Mouse (Mus musculus) heart, embryonic 14.5 days (tissue): Measurements from ENCODE around the gene Exoc5. TPM values are rescaled to one million over a fixed set of nuclear protein-coding genes. Genes with fewer than 3 reads are reported as not detected.

Source experiments
- ATAC-seq: fragments of 200-750 bp; cut with Nextera tagmentation; 2 replicates; pipeline ENCODE4 v1.8.0; 2017; ENCODE audit warnings: low read depth, moderate TSS enrichment; ENCODE audit not compliant: insufficient number of reproducible peaks, insufficient read depth, low FRiP score
- H3K27ac ChIP-seq, 2 experiments: fragments of 200-500 bp in 1 of 2; fragments of 300-500 bp in 1 of 2; sonication (generic) in 1 of 2; replicated peaks in 1 of 2; 2 replicates each; pipeline ENCODE4 v1.5.1; 2012 to 2014; ENCODE audit warnings: low read depth in 2 of 2, low read length in 2 of 2, control low read depth in 1 of 2, mild to moderate bottlenecking in 1 of 2, mixed read lengths in 1 of 2; ENCODE audit not compliant: control insufficient read depth in 1 of 2, insufficient read depth in 1 of 2
- H3K27me3 ChIP-seq: fragments of 300-500 bp; sonication (generic); 2 replicates; pipeline ENCODE4 v1.6.1; 2014; ENCODE audit warnings: mild to moderate bottlenecking, low read length, control low read depth; ENCODE audit not compliant: control insufficient read depth, insufficient read depth
- H3K36me3 ChIP-seq: fragments of 300-500 bp; sonication (generic); 2 replicates; pipeline ENCODE4 v1.6.1; 2014; ENCODE audit warnings: mild to moderate bottlenecking, control low read depth, low read length, mixed read lengths; ENCODE audit not compliant: control insufficient read depth, insufficient read depth
- H3K4me1 ChIP-seq, 2 experiments: fragments of 200-500 bp in 1 of 2; fragments of 300-500 bp in 1 of 2; sonication (generic) in 1 of 2; 2 replicates each; pipeline ENCODE4 v1.6.1; 2012 to 2014; ENCODE audit warnings: low read length in 2 of 2, control low read depth in 1 of 2, mixed read lengths in 1 of 2; ENCODE audit not compliant: control insufficient read depth in 2 of 2, insufficient read depth in 2 of 2
- H3K4me2 ChIP-seq: fragments of 300-500 bp; sonication (generic); 2 replicates; pipeline ENCODE4 v1.6.1; 2014; ENCODE audit warnings: mild to moderate bottlenecking, low read length
- H3K4me3 ChIP-seq, 2 experiments: fragments of 200-500 bp in 1 of 2; fragments of 300-500 bp in 1 of 2; sonication (generic) in 1 of 2; 2 replicates each; pipeline ENCODE4 v1.5.1; 2012 to 2014; ENCODE audit warnings: low read length in 2 of 2, mild to moderate bottlenecking in 2 of 2, control low read depth in 1 of 2, low read depth in 1 of 2, moderate library complexity in 1 of 2; ENCODE audit not compliant: control insufficient read depth in 1 of 2, insufficient read depth in 1 of 2
- H3K9ac ChIP-seq: fragments of 300-500 bp; sonication (generic); 2 replicates; pipeline ENCODE4 v1.6.1; 2014; ENCODE audit warnings: mild to moderate bottlenecking, low read length
- H3K9me3 ChIP-seq: fragments of 300-500 bp; sonication (generic); 2 replicates; pipeline ENCODE4 v1.6.1; 2016; ENCODE audit warnings: low read length, control low read depth; ENCODE audit not compliant: control insufficient read depth
- WGBS: fragments of 180-500 bp; shearing (Covaris S2); extraction: QIAGEN DNeasy Blood & Tissue Kit; methylation state at CpG from one replicate; pipeline ENCODE4 v1.1.7; 2014; 5-methylcytosine and 5-hydroxymethylcytosine counted together
- polyA plus RNA-seq: library from polyadenylated mRNA; unstranded; fragments of >200 nt; fragmentation: Nextera tagmentation; extraction: Ambion mirVana; gene quantifications from 2 replicates; pipeline ENCODE4 v1.2.1, GENCODE M21; 2014

Exoc5 gene
- polyA plus RNA-seq, 1 experiment from 2014 or later = 42.1 TPM

DNA sequence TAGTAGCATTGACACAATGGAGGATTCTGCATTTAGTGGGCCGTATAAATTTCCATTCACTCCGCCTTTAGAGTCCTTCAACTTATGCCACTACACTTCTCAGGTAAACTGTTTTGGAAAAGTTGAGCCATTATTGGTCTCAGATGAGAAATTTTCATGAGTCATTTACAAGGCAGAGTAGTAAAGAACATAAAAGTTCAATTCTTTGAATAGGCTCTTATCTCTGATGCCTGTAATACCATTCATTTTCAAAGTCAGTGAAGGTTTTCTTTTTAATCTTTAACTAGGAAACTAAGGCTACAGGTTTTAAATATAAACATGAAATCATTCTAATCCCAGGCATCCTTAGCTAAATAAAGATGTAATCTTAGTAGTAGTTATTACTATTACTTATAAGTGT is 12.4 kb upstream of the Exoc5 start:
- no peaks in the 10 kb centered on the region for H3K27me3 ChIP-seq
- no peak overlapping the region for H3K27ac ChIP-seq
- WGBS = 99% methylated on average over 2 of the region's 2 CpGs
- H3K4me1 ChIP-seq = no peaks in the 10 kb centered on the region
- no peak overlapping the region for H3K4me2 ChIP-seq
- no peak overlapping the region for H3K4me3 ChIP-seq
- no peaks in the 10 kb centered on the region for H3K9me3 ChIP-seq
- no peak for ATAC-seq
- no peak overlapping the region for H3K9ac ChIP-seq
- peaks cover 39% of the 10 kb centered on the region for H3K36me3 ChIP-seq

DNA sequence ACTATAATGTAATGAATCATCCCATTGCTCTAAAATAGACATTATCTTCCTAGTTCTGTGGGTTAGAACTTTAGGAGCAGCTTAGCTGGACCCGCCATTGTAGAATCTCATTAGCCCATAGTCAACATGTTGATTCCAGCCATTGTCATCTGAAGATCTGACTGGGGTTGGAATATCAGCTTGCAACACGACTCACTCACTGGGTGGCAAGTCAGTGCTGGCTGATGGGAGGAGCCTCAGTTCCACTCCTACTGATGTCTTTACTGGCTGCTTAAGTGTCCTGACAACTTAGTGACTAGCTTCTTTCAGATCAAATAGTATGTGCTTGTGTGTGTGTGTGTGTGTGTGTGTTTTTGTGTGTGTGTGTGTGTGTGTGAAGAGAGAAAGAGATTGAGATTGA is 7.9 kb upstream of the Exoc5 start:
- no peak overlapping the region for H3K9ac ChIP-seq
- ATAC-seq = no peak
- no peaks in the 10 kb centered on the region for H3K27me3 ChIP-seq
- no peak overlapping the region for H3K4me2 ChIP-seq
- H3K4me1 ChIP-seq = no peaks in the 10 kb centered on the region
- WGBS = 62% methylated on average over 2 of the region's 2 CpGs
- no peak overlapping the region for H3K27ac ChIP-seq
- H3K4me3 ChIP-seq = no peak overlapping the region
- H3K36me3 ChIP-seq = peaks cover 24% of the 10 kb centered on the region
- no peaks in the 10 kb centered on the region for H3K9me3 ChIP-seq

DNA sequence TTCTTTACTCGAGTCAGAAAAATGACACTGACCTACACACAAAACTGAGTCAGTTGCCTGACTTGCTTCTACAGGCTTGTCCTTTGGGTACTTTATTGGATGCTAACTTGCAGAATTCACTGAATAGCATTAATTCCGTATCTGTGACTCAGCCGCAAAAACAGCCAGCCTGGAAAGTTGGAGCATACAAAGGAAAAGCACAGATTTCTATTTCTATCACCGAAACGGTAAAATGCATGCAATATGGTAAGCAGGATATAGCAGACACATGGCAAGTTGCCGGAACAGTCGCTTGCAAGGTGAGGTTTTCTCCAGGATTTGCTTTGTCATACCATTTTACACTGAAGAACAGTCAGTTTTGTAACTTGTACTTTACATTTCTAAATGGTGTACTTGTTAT is 7.4 kb upstream of the Exoc5 start:
- H3K4me1 ChIP-seq = no peaks in the 10 kb centered on the region
- no peaks in the 10 kb centered on the region for H3K9me3 ChIP-seq
- WGBS = 94% methylated on average over 7 of the region's 7 CpGs
- H3K9ac ChIP-seq = no peak overlapping the region
- H3K36me3 ChIP-seq = peaks cover 21% of the 10 kb centered on the region
- no peaks in the 10 kb centered on the region for H3K27me3 ChIP-seq
- no peak overlapping the region for H3K27ac ChIP-seq
- H3K4me3 ChIP-seq = no peak overlapping the region
- no peak for ATAC-seq
- no peak overlapping the region for H3K4me2 ChIP-seq

GRCm38 (mm10) chr14:49072837-49073236 is 6.4 kb upstream of the Exoc5 start:
- WGBS = 94% methylated on average over 2 of the region's 2 CpGs
- Histone ChIP-seq H3K4me3 (no peak overlapping the region), H3K4me2 (no peak overlapping the region), H3K27ac (no peak overlapping the region), H3K9me3 (no peaks in the 10 kb centered on the region), H3K36me3 (peaks cover 21% of the 10 kb centered on the region), H3K27me3 (no peaks in the 10 kb centered on the region), H3K9ac (no peak overlapping the region), H3K4me1 (peaks cover 0 to 3% of the 10 kb centered on the region in 2 experiments; a peak in 1 of 4 replicates)
- no peak for ATAC-seq

DNA sequence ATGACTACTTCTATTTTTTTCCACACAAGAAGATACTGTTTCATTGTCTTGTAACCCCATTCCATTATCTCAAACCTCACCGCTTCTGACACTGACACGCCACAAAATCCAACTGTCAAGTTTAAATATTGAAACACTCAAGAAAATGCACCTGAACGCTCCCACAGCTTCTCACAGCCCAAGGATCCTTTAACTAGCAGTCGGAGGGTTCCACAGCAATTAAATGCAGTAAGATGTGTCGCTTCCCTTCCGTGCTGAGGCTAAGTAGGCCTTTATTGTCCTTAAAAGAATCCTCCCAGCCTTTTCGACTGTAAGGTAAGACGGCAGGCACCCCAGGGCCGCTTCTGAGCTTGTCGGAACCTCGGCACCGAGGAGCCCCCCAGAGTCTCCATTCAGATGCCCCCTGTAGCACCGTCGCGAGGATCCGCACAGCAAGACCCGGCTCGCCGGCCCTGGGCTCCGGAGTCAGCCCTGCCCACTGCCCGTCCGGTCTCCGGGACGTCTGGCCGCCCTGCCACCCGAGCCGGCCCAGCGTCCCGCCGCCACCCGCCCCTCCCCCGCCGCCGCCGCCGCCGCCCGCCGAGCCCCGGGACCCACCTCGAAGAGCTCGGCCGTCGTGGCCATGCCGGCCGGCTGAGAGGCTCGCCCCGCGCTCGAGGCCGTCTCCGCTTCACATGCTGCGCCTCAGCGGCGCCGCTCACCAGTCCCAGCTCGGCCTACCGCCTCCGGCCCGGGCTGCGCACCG is 752 bp downstream of the Exoc5 start, which contains the start of gene Ap5m1:
Ap5m1 (plus strand) TSS at position 569 of the 745 bp plus-strand sequence.
- Histone ChIP-seq H3K4me3 (peak within 1 kb of the TSS; percentile 59 to 93), H3K9me3 (no peaks in the 10 kb centered on the region), H3K27ac (peak within 1 kb of the TSS; percentile 87 to 99), H3K27me3 (no peaks in the 10 kb centered on the region), H3K4me1 (peaks cover 0 to 18% of the 10 kb centered on the region in 2 experiments; a peak in 2 of 4 replicates), H3K4me2 (peak within 1 kb of the TSS; percentile 83), H3K36me3 (no peaks in the 10 kb centered on the region), H3K9ac (peak within 1 kb of the TSS; percentile 96)
- peak; percentile 51 for ATAC-seq
- WGBS = under 1% methylated on average over 62 of the region's 62 CpGs

GRCm38 (mm10) chr14:49063838-49064237 is 2.6 kb downstream of the Exoc5 start:
- Histone ChIP-seq H3K9ac (no peak overlapping the region), H3K27ac (no peak overlapping the region), H3K36me3 (no peaks in the 10 kb centered on the region), H3K4me3 (no peak overlapping the region), H3K4me1 (peaks cover 0 to 18% of the 10 kb centered on the region in 2 experiments; a peak in 2 of 4 replicates), H3K27me3 (no peaks in the 10 kb centered on the region), H3K4me2 (peak overlapping the region; percentile 83), H3K9me3 (no peaks in the 10 kb centered on the region)
- ATAC-seq = no peak
- 63% methylated on average over 2 of the region's 2 CpGs for WGBS

GRCm38 (mm10) chr14:49049492-49049891 is 17.0 kb downstream of the Exoc5 start:
- Histone ChIP-seq H3K27me3 (no peaks in the 10 kb centered on the region), H3K9me3 (no peaks in the 10 kb centered on the region), H3K4me1 (no peaks in the 10 kb centered on the region), H3K9ac (no peak overlapping the region), H3K4me2 (no peak overlapping the region), H3K4me3 (no peak overlapping the region), H3K27ac (no peak overlapping the region), H3K36me3 (peaks cover 16% of the 10 kb centered on the region)
- no peak for ATAC-seq

DNA sequence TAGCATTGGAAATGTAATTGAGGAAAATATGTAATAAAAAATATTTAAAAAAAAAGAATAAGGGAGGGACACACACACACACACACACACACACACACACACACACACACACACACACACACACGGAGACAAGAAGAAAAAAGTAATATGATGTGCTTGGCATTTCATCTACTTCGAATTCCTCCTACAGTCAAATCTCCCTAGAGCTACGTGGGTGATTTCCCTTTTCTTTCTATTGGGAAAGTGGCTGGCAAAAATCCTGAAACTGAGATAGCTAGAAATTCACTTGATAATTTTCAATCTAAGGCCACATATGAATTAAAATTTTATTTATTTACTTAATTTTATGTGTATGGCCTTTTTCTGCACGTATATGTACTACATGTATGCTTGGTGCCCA is 20.8 kb downstream of the Exoc5 start:
- WGBS = 92% methylated on average over 4 of the region's 4 CpGs
- Histone ChIP-seq H3K9me3 (no peaks in the 10 kb centered on the region), H3K27me3 (no peaks in the 10 kb centered on the region), H3K27ac (no peak overlapping the region), H3K4me3 (no peak overlapping the region), H3K4me2 (no peak overlapping the region), H3K4me1 (no peaks in the 10 kb centered on the region), H3K9ac (no peak overlapping the region), H3K36me3 (peaks cover 8% of the 10 kb centered on the region)
- no peak for ATAC-seq
